26 mouse cellular contexts compared by ENCODE assay signal in the genomic region with DNA sequence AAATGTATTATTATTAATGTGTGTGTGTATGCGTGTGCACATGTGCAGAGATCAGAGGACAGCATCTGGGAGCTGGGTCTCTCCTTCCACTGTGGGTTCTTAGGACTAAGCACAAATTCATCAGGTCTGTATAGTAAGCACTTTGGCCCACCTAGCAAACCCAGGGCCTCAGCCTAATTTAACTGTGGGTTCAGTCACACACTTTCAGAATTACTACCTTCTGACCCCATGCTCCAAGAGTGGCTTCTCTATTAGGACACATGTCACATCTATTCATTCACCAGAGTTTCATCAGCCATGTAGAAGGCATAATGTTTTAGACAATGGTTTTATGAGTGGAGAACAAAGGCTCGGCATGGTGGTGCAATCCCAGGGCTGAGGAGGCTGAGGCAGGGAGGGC. TPM values are rescaled to one million over a fixed set of nuclear protein-coding genes. Genes with fewer than 3 reads are reported as not detected.
A peak's percentile ranks its signal among the peaks of the same experiment; 100 is the strongest.
DNase-seq lines count a peak whose midpoint lies in the region; ATAC-seq and TF ChIP-seq lines count a peak whose summit lies in the region.
"Had no signal": no experiment of that assay in that cellular context is flagged by ENCODE, and none has a peak within 500 bp of the region (broad histone marks: within the 10 kb centered on the region; RNA-seq: fewer than 3 reads in every experiment).

No protein-coding gene starts in this region.

- H3K4me2 ChIP-seq in midbrain, embryonic 11.5 days = no peak overlapping the region
- H3K4me2 ChIP-seq in midbrain, embryonic 13.5 days (replicated peaks) = no peak overlapping the region
- H3K4me2 ChIP-seq in midbrain, postnatal 0 days (ENCODE audit: low read depth, low read length, poor library complexity, severe bottlenecking) = no peak overlapping the region
- peak overlapping the region; percentile 41; the same call in 1 of the 2 replicates for H3K4me2 ChIP-seq in CH12.LX (ENCODE audit: insufficient read depth, low read depth, poor library complexity, severe bottlenecking)
- no peak overlapping the region for H3K4me2 ChIP-seq in forebrain, embryonic 15.5 days (replicated peaks)
- no peak overlapping the region for H3K4me2 ChIP-seq in neural tube, embryonic 15.5 days

- no peak overlapping the region for H3K27ac ChIP-seq in midbrain, embryonic 11.5 days (ENCODE audit: low read depth, low read length)
- no peak overlapping the region for H3K27ac ChIP-seq in midbrain, embryonic 13.5 days
- H3K27ac ChIP-seq in midbrain, postnatal 0 days (ENCODE audit: low read depth, low read length) = no peak overlapping the region
- no peak overlapping the region for H3K27ac ChIP-seq in midbrain, embryonic 10.5 days (replicated peaks)
- peak overlapping the region; percentile 80; the same call in 1 of the 2 replicates for H3K27ac ChIP-seq in CH12.LX (ENCODE audit: insufficient read depth, low read depth)
- H3K27ac ChIP-seq in forebrain, embryonic 15.5 days (replicated peaks) = no peak overlapping the region
- H3K27ac ChIP-seq in neural tube, embryonic 15.5 days (replicated peaks) = no peak overlapping the region

- H3K9ac ChIP-seq in midbrain, embryonic 11.5 days (ENCODE audit: low read length) = no peak overlapping the region
- no peak overlapping the region for H3K9ac ChIP-seq in midbrain, embryonic 13.5 days (replicated peaks)
- H3K9ac ChIP-seq in midbrain, postnatal 0 days (replicated peaks; ENCODE audit: low read length, poor library complexity, severe bottlenecking) = peak overlapping the region; percentile 8; the same call in 1 of the 2 replicates
- peak overlapping the region; percentile 51; the same call in 1 of the 2 replicates for H3K9ac ChIP-seq in CH12.LX (ENCODE audit: insufficient read depth, low read depth)
- H3K9ac ChIP-seq in forebrain, embryonic 15.5 days (replicated peaks) = no peak overlapping the region
- no peak overlapping the region for H3K9ac ChIP-seq in neural tube, embryonic 15.5 days (replicated peaks)

- TF ChIP-seq POLR2A in CH12.LX (IDR thresholded peaks at IDR 0.05; ENCODE audit: low read depth, low read length) = peak; percentile 17; the same call in 1 of the 2 replicates

- 91% methylated on average over 2 of the region's 2 CpGs for WGBS in midbrain, embryonic 11.5 days
- 93% methylated on average over 2 of the region's 2 CpGs for WGBS in midbrain, embryonic 13.5 days
- 90% methylated on average over 2 of the region's 2 CpGs for WGBS in midbrain, postnatal 0 days
- 94% methylated on average over 2 of the region's 2 CpGs for WGBS in midbrain, embryonic 10.5 days
- WGBS in forebrain, embryonic 15.5 days = 93% methylated on average over 2 of the region's 2 CpGs
- WGBS in neural tube, embryonic 15.5 days = 94% methylated on average over 2 of the region's 2 CpGs

- no peak overlapping the region for H3K4me3 ChIP-seq in midbrain, embryonic 11.5 days (ENCODE audit: low read depth, low read length)
- H3K4me3 ChIP-seq in midbrain, embryonic 13.5 days (replicated peaks) = no peak overlapping the region
- no peak overlapping the region for H3K4me3 ChIP-seq in midbrain, postnatal 0 days (ENCODE audit: low read depth, low read length)
- H3K4me3 ChIP-seq in midbrain, embryonic 10.5 days = no peak overlapping the region
- H3K4me3 ChIP-seq in CH12.LX (replicated peaks in 1 of 3; ENCODE audit: low read depth in 2 of 3, low read length in 2 of 3, poor library complexity in 1 of 3) = no peak overlapping the region
- H3K4me3 ChIP-seq in forebrain, embryonic 15.5 days = no peak overlapping the region
- no peak overlapping the region for H3K4me3 ChIP-seq in neural tube, embryonic 15.5 days (replicated peaks)

- H3K4me1 ChIP-seq in midbrain, embryonic 11.5 days (ENCODE audit: control insufficient read depth, insufficient read depth, low read length) = no peaks in the 10 kb centered on the region
- H3K4me1 ChIP-seq in midbrain, embryonic 13.5 days (replicated peaks) = no peaks in the 10 kb centered on the region
- no peaks in the 10 kb centered on the region for H3K4me1 ChIP-seq in midbrain, postnatal 0 days (ENCODE audit: insufficient read depth, low read length)
- H3K4me1 ChIP-seq in midbrain, embryonic 10.5 days = no peaks in the 10 kb centered on the region
- peaks cover 26 to 67% of the 10 kb centered on the region in 2 experiments for H3K4me1 ChIP-seq in CH12.LX (ENCODE audit: control insufficient read depth in 1 of 2, insufficient read depth in 2 of 2)
- H3K4me1 ChIP-seq in forebrain, embryonic 15.5 days = no peaks in the 10 kb centered on the region
- H3K4me1 ChIP-seq in neural tube, embryonic 15.5 days = no peaks in the 10 kb centered on the region

- H3K27me3 ChIP-seq in midbrain, embryonic 11.5 days (ENCODE audit: control insufficient read depth, insufficient read depth, low read length) = no peaks in the 10 kb centered on the region
- no peaks in the 10 kb centered on the region for H3K27me3 ChIP-seq in midbrain, embryonic 13.5 days
- no peaks in the 10 kb centered on the region for H3K27me3 ChIP-seq in midbrain, postnatal 0 days (ENCODE audit: insufficient read depth, low read length)
- no peaks in the 10 kb centered on the region for H3K27me3 ChIP-seq in midbrain, embryonic 10.5 days (ENCODE audit: low read depth, poor library complexity, severe bottlenecking)
- H3K27me3 ChIP-seq in CH12.LX (replicated peaks) = no peaks in the 10 kb centered on the region
- no peaks in the 10 kb centered on the region for H3K27me3 ChIP-seq in forebrain, embryonic 15.5 days
- H3K27me3 ChIP-seq in neural tube, embryonic 15.5 days (replicated peaks) = no peaks in the 10 kb centered on the region
- H3K27me3 ChIP-seq: Patski had no signal

- dilution Hi-C loops in CH12.LX (cut with MboI; ENCODE audit: extremely low pct_ligation_motif_present, extremely low pct_unique_long_range_greater_than_20kb, low sequenced_read_pairs) = no loop called here

- H3K36me3 ChIP-seq in midbrain, embryonic 11.5 days (ENCODE audit: control insufficient read depth, insufficient read depth, low read length) = no peaks in the 10 kb centered on the region; the same call in 1 of the 2 replicates
- peaks cover 88% of the 10 kb centered on the region for H3K36me3 ChIP-seq in midbrain, embryonic 13.5 days
- H3K36me3 ChIP-seq in midbrain, postnatal 0 days (ENCODE audit: insufficient read depth, low read length) = peaks cover 67% of the 10 kb centered on the region
- peaks cover 64% of the 10 kb centered on the region for H3K36me3 ChIP-seq in midbrain, embryonic 10.5 days
- peaks cover 24 to 70% of the 10 kb centered on the region in 2 experiments for H3K36me3 ChIP-seq in CH12.LX (replicated peaks in 1 of 2; ENCODE audit: control insufficient read depth in 1 of 2, insufficient read depth in 1 of 2, low read length in 1 of 2)
- H3K36me3 ChIP-seq in forebrain, embryonic 15.5 days = peaks cover 33% of the 10 kb centered on the region
- H3K36me3 ChIP-seq in neural tube, embryonic 15.5 days = peaks cover 81% of the 10 kb centered on the region

- no peak for TF ChIP-seq CTCF in midbrain, postnatal 0 days (IDR thresholded peaks at IDR 0.05)
- TF ChIP-seq CTCF in CH12.LX (conservative IDR thresholded peaks at IDR 0.05 in 1 of 2, IDR thresholded peaks at IDR 0.05 in 1 of 2; ENCODE audit: low read depth in 2 of 2, low read length in 2 of 2) = no peak

- no peak for ATAC-seq in midbrain, embryonic 11.5 days (ENCODE audit: low FRiP score)
- ATAC-seq in midbrain, embryonic 13.5 days = no peak
- ATAC-seq in midbrain, postnatal 0 days (ENCODE audit: low FRiP score) = no peak
- ATAC-seq in forebrain, embryonic 15.5 days (replicated peaks) = no peak
- ATAC-seq in neural tube, embryonic 15.5 days (ENCODE audit: low FRiP score) = no peak
- ATAC-seq: activated CD4-positive, CD25-positive, alpha-beta regulatory T cell, adult 4 months; CD4-positive, CD25-positive, alpha-beta regulatory T cell, adult 4 months; Patski had no signal

- TF ChIP-seq RAD21 in CH12.LX (IDR thresholded peaks at IDR 0.05; ENCODE audit: low read depth, low read length) = no peak; the same call in 1 of the 2 replicates

- no peaks in the 10 kb centered on the region for H3K9me3 ChIP-seq in midbrain, embryonic 11.5 days (ENCODE audit: control insufficient read depth, low read length)
- no peaks in the 10 kb centered on the region for H3K9me3 ChIP-seq in midbrain, embryonic 13.5 days
- H3K9me3 ChIP-seq in midbrain, postnatal 0 days (ENCODE audit: low read length) = no peaks in the 10 kb centered on the region
- no peaks in the 10 kb centered on the region for H3K9me3 ChIP-seq in midbrain, embryonic 10.5 days (replicated peaks)
- no peaks in the 10 kb centered on the region for H3K9me3 ChIP-seq in CH12.LX (replicated peaks; ENCODE audit: low read length)
- H3K9me3 ChIP-seq in forebrain, embryonic 15.5 days = no peaks in the 10 kb centered on the region
- H3K9me3 ChIP-seq in neural tube, embryonic 15.5 days (replicated peaks) = no peaks in the 10 kb centered on the region
- H3K9me3 ChIP-seq: G1E had no signal

- peak; percentile 97 for TF ChIP-seq EP300 in CH12.LX (IDR thresholded peaks at IDR 0.05; ENCODE audit: low read length)

- H3K79me2 ChIP-seq in CH12.LX (replicated peaks; ENCODE audit: control insufficient read depth, extremely low read depth, insufficient read depth, poor library complexity, severe bottlenecking) = no peaks in the 10 kb centered on the region

- in situ Hi-C loops in CH12.LX (cut with MboI; ENCODE audit: low pct_ligation_motif_present, low pct_unique_long_range_greater_than_20kb, low sequenced_read_pairs) = no loop called here

- peak; percentile 69 for DNase-seq in midbrain, embryonic 11.5 days (ENCODE audit: low spot score, missing footprints)
- no peak for DNase-seq in midbrain, postnatal 0 days (ENCODE audit: low spot score)
- no peak for DNase-seq in midbrain, embryonic 10.5 days (ENCODE audit: low spot score)
- DNase-seq in A20 (ENCODE audit: low read depth, low spot score) (peak; percentile 24), CH12.LX (ENCODE audit: extremely low read depth) (peak; percentile 79)
- DNase-seq: adrenal gland, adult 2 months; adrenal gland, adult 8-10 months; adrenal gland, postnatal 10 days; adrenal gland, postnatal 14 days; adrenal gland, postnatal 25 days; adrenal gland, postnatal 36 days; B cell, adult 2 months; cerebellum, adult 11 months; cerebellum, adult 11-12 months; cerebellum, adult 18-20 months; cerebellum, adult 2 months had no signal

RNA-seq across cellular contexts. Expression of gene Ngp, which starts 13.5 kb away (rescaled TPM):
- polyA plus RNA-seq in midbrain, embryonic 11.5 days (2014; fragmentation: Nextera tagmentation; extraction: Ambion mirVana) = 0.18 and 0.55 TPM in 2 replicates
- polyA plus RNA-seq in midbrain, embryonic 13.5 days (2015; fragmentation: Nextera tagmentation; extraction: Ambion mirVana) = 0.43 and 1.3 TPM in 2 replicates
- 0.44 TPM in 1 of 2 replicates, not detected in the other for total RNA-seq in midbrain, postnatal 0 days (2014; rRNA removed)
- polyA plus RNA-seq in midbrain, postnatal 0 days (2015; fragmentation: Nextera tagmentation; extraction: Ambion mirVana) = 0.49 and 0.58 TPM in 2 replicates
- 0.12 TPM in 1 of 2 replicates, not detected in the other for polyA plus RNA-seq in midbrain, embryonic 10.5 days (2016; fragmentation: Nextera tagmentation; extraction: Ambion mirVana)
- not detected in 2 replicates for total RNA-seq in CH12.LX (2012; rRNA removed)
- not detected in 2 replicates for total RNA-seq in CH12.LX (2014; rRNA removed)
- not detected in 2 replicates for polyA plus RNA-seq in CH12.LX (2012; ENCODE audit: insufficient read length, low read depth)
- 0.41 and 1.6 TPM in 2 replicates for polyA plus RNA-seq in forebrain, embryonic 15.5 days (2015; fragmentation: Nextera tagmentation; extraction: Ambion mirVana)
- polyA plus RNA-seq in neural tube, embryonic 15.5 days (2015; fragmentation: Nextera tagmentation; extraction: Ambion mirVana) = 1.9 and 3.3 TPM in 2 replicates
- total RNA-seq: adrenal gland, adult 18-20 months; adrenal gland, adult 8-10 months; adrenal gland, postnatal 25 days; adrenal gland, postnatal 36 days; ES-E14; MEL had no signal
- polyA plus RNA-seq: activated CD4-positive, CD25-positive, alpha-beta regulatory T cell, adult 4 months; adrenal gland, adult 2 months; CD4-positive, CD25-positive, alpha-beta regulatory T cell, adult 4 months; Patski had no signal

RNA-seq across cellular contexts. Expression of gene Ptpn23, which starts 25.0 kb away (rescaled TPM):
- polyA plus RNA-seq in midbrain, embryonic 11.5 days (2014; fragmentation: Nextera tagmentation; extraction: Ambion mirVana) = 12.9 and 13.8 TPM in 2 replicates
- polyA plus RNA-seq in midbrain, embryonic 13.5 days (2015; fragmentation: Nextera tagmentation; extraction: Ambion mirVana) = 21.6 and 25.7 TPM in 2 replicates
- 29.5 and 36.0 TPM in 2 replicates for total RNA-seq in midbrain, postnatal 0 days (2014; rRNA removed)
- polyA plus RNA-seq in midbrain, postnatal 0 days (2015; fragmentation: Nextera tagmentation; extraction: Ambion mirVana) = 9.6 and 14.1 TPM in 2 replicates
- 14.2 and 16.6 TPM in 2 replicates for polyA plus RNA-seq in midbrain, embryonic 10.5 days (2016; fragmentation: Nextera tagmentation; extraction: Ambion mirVana)
- total RNA-seq in CH12.LX (2012; rRNA removed) = 8.9 and 12.7 TPM in 2 replicates
- 2.2 and 3.4 TPM in 2 replicates for total RNA-seq in CH12.LX (2014; rRNA removed)
- 31.3 and 41.7 TPM in 2 replicates for polyA plus RNA-seq in CH12.LX (2012; ENCODE audit: insufficient read length, low read depth)
- 22.5 and 24.0 TPM in 2 replicates for polyA plus RNA-seq in forebrain, embryonic 15.5 days (2015; fragmentation: Nextera tagmentation; extraction: Ambion mirVana)
- 24.6 and 25.8 TPM in 2 replicates for polyA plus RNA-seq in neural tube, embryonic 15.5 days (2015; fragmentation: Nextera tagmentation; extraction: Ambion mirVana)

RNA-seq across cellular contexts. Expression of gene Klhl18, which starts 43.4 kb away (rescaled TPM):
- polyA plus RNA-seq in midbrain, embryonic 11.5 days (2014; fragmentation: Nextera tagmentation; extraction: Ambion mirVana) = 8.5 and 8.6 TPM in 2 replicates
- 14.5 and 16.0 TPM in 2 replicates for polyA plus RNA-seq in midbrain, embryonic 13.5 days (2015; fragmentation: Nextera tagmentation; extraction: Ambion mirVana)
- 39.7 and 40.1 TPM in 2 replicates for total RNA-seq in midbrain, postnatal 0 days (2014; rRNA removed)
- polyA plus RNA-seq in midbrain, postnatal 0 days (2015; fragmentation: Nextera tagmentation; extraction: Ambion mirVana) = 25.9 and 27.4 TPM in 2 replicates
- 9.1 and 10.8 TPM in 2 replicates for polyA plus RNA-seq in midbrain, embryonic 10.5 days (2016; fragmentation: Nextera tagmentation; extraction: Ambion mirVana)
- total RNA-seq in CH12.LX (2012; rRNA removed) (4.4 and 4.8 TPM in 2 replicates), CH12.LX (2014; rRNA removed) (3.0 and 3.5 TPM in 2 replicates)
- polyA plus RNA-seq in CH12.LX (2012; ENCODE audit: insufficient read length, low read depth) = 10.1 and 10.2 TPM in 2 replicates
- polyA plus RNA-seq in forebrain, embryonic 15.5 days (2015; fragmentation: Nextera tagmentation; extraction: Ambion mirVana) = 14.0 and 14.2 TPM in 2 replicates
- polyA plus RNA-seq in neural tube, embryonic 15.5 days (2015; fragmentation: Nextera tagmentation; extraction: Ambion mirVana) = 20.8 and 22.4 TPM in 2 replicates

RNA-seq across cellular contexts. Expression of gene Kif9, which starts 43.7 kb away (rescaled TPM):
- 0.54 and 1.3 TPM in 2 replicates for polyA plus RNA-seq in midbrain, embryonic 11.5 days (2014; fragmentation: Nextera tagmentation; extraction: Ambion mirVana)
- 2.4 and 2.6 TPM in 2 replicates for polyA plus RNA-seq in midbrain, embryonic 13.5 days (2015; fragmentation: Nextera tagmentation; extraction: Ambion mirVana)
- total RNA-seq in midbrain, postnatal 0 days (2014; rRNA removed) = 3.7 and 4.2 TPM in 2 replicates
- 4.1 and 5.6 TPM in 2 replicates for polyA plus RNA-seq in midbrain, postnatal 0 days (2015; fragmentation: Nextera tagmentation; extraction: Ambion mirVana)
- polyA plus RNA-seq in midbrain, embryonic 10.5 days (2016; fragmentation: Nextera tagmentation; extraction: Ambion mirVana) = 1.1 and 1.3 TPM in 2 replicates
- total RNA-seq in CH12.LX (2012; rRNA removed) (1.2 and 1.8 TPM in 2 replicates), CH12.LX (2014; rRNA removed) (1.1 and 1.6 TPM in 2 replicates)
- polyA plus RNA-seq in CH12.LX (2012; ENCODE audit: insufficient read length, low read depth) = 1.2 and 1.8 TPM in 2 replicates
- 2.7 and 4.1 TPM in 2 replicates for polyA plus RNA-seq in forebrain, embryonic 15.5 days (2015; fragmentation: Nextera tagmentation; extraction: Ambion mirVana)
- polyA plus RNA-seq in neural tube, embryonic 15.5 days (2015; fragmentation: Nextera tagmentation; extraction: Ambion mirVana) = 3.4 and 4.7 TPM in 2 replicates

Comparison
In these comparisons a context has a peak if more than half of its experiments do, and no peak if none do; other contexts are left out.
1. DNase-seq: peak in midbrain, embryonic 11.5 days (single experiment), A20 (single experiment) and CH12.LX (single experiment); none in midbrain, postnatal 0 days (single experiment) and midbrain, embryonic 10.5 days (single experiment).
2. H3K9ac ChIP-seq: peak in midbrain, postnatal 0 days (single experiment) and CH12.LX (single experiment); none in midbrain, embryonic 11.5 days (single experiment), midbrain, embryonic 13.5 days (single experiment), forebrain, embryonic 15.5 days (single experiment) and neural tube, embryonic 15.5 days (single experiment).